Mouse (Mus musculus) C2C12 (cell line): ENCODE results near the gene Mdc1. TPM values are rescaled to one million over a fixed set of nuclear protein-coding genes. Genes with fewer than 3 reads are reported as not detected.

ENCODE experiments used
- H3K27me3 ChIP-seq: one replicate; pipeline ENCODE4 v1.6.1; 2011; ENCODE audit not compliant: control insufficient read depth, insufficient read depth, insufficient read length
- H3K36me3 ChIP-seq: one replicate; pipeline ENCODE4 v1.6.1; 2011; ENCODE audit not compliant: control insufficient read depth, insufficient read depth
- H3K4me3 ChIP-seq: one replicate; pipeline ENCODE4 v1.5.1; 2011; ENCODE audit warnings: mild to moderate bottlenecking, control low read depth; ENCODE audit not compliant: poor library complexity, insufficient read depth, severe bottlenecking
- H3K79me2 ChIP-seq: one replicate; pipeline ENCODE4 v1.6.1; 2011; ENCODE audit not compliant: control insufficient read depth, insufficient read depth
- H3K79me3 ChIP-seq: one replicate; pipeline ENCODE4 v1.6.1; 2011; ENCODE audit warnings: low read depth, control low read depth
- H3ac ChIP-seq: one replicate; pipeline ENCODE3; 2011; ENCODE audit warnings: low read depth; ENCODE audit not compliant: control insufficient read depth, insufficient read length
- CEBPB ChIP-seq: IDR thresholded peaks from one replicate; pipeline ENCODE4 v1.6.1; 2011; ENCODE audit warnings: low read depth, mild to moderate bottlenecking, control low read depth, moderate library complexity
- CTCF ChIP-seq: IDR thresholded peaks from one replicate; pipeline ENCODE4 v1.5.1; 2011; ENCODE audit not compliant: control insufficient read depth, insufficient read depth, insufficient read length
- FOSL1 ChIP-seq: IDR thresholded peaks from one replicate; pipeline ENCODE4 v1.8.0; 2011; ENCODE audit warnings: mild to moderate bottlenecking, low read length; ENCODE audit not compliant: poor library complexity, insufficient read depth, severe bottlenecking
- MAX ChIP-seq: IDR thresholded peaks from one replicate; pipeline ENCODE4 v1.6.1; 2011; ENCODE audit warnings: mild to moderate bottlenecking, control low read depth
- MYOD1 ChIP-seq: IDR thresholded peaks from one replicate; pipeline ENCODE4 v1.6.1; 2011; ENCODE audit warnings: low read depth; ENCODE audit not compliant: control insufficient read depth, insufficient read length
- MYOG ChIP-seq: IDR thresholded peaks from one replicate; pipeline ENCODE4 v1.6.1; 2011; ENCODE audit not compliant: control insufficient read depth, insufficient read length; ENCODE audit errors: extremely low read depth
- USF1 ChIP-seq: IDR thresholded peaks from one replicate; pipeline ENCODE4 v1.6.1; 2011; ENCODE audit warnings: low read depth, mild to moderate bottlenecking, control low read depth, moderate library complexity
- polyA plus RNA-seq: library from polyadenylated mRNA; unstranded; fragments of >200 nt; fragmentation: generic; extraction: Trizol; gene quantifications from one replicate; pipeline ENCODE4 v1.2.1, GENCODE M21; 2012; ENCODE audit warnings: missing spikeins

Gene Mdc1
- polyA plus RNA-seq, 1 experiment: 16.6 TPM

DNA sequence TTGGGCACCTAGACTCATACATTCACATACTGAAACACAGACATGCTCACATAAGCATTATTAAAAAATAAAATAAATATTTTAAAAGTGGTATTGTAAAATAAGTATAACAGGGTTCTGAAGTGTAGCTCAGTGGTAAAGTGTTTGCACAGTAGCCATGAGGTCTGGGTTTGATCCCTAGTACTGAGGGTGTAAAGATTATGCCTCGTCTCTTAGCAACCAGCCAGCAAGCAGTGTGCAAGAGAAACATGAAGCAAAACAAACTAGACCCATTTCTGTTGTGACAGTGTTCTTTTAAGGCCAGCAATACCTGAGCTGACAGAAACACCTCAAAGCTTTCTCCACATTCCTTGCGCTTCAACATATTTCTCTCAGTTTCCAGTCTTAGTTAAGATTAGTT is 40.4 kb upstream of the Mdc1 start:
- H3K27me3 ChIP-seq: no peaks in the 10 kb centered on the region
- H3ac ChIP-seq: no peak overlapping the region
- no peaks in the 10 kb centered on the region for H3K36me3 ChIP-seq
- H3K79me2 ChIP-seq: no peaks in the 10 kb centered on the region
- no peaks in the 10 kb centered on the region for H3K79me3 ChIP-seq
- TF ChIP-seq CEBPB: no peak
- no peak for TF ChIP-seq MYOG
- no peak for TF ChIP-seq CTCF
- no peak for TF ChIP-seq MAX
- no peak for TF ChIP-seq USF1
- TF ChIP-seq FOSL1: no peak
- TF ChIP-seq MYOD1: no peak
- H3K4me3 ChIP-seq: no peak overlapping the region

- Histone ChIP-seq H3K27me3 (no peaks in the 10 kb centered on the region), H3K4me3 (no peak overlapping the region), H3K79me3 (no peaks in the 10 kb centered on the region), H3K79me2 (no peaks in the 10 kb centered on the region), H3ac (no peak overlapping the region), H3K36me3 (no peaks in the 10 kb centered on the region)
- TF ChIP-seq MYOG (no peak), USF1 (no peak), MYOD1 (no peak), CEBPB (no peak), FOSL1 (no peak), CTCF (no peak), MAX (no peak)
Observed at GRCm38 (mm10) chr17:35803020-35803419, 38.3 kb upstream of the Mdc1 start.

- Histone ChIP-seq H3K79me2 (no peaks in the 10 kb centered on the region), H3K79me3 (no peaks in the 10 kb centered on the region), H3K36me3 (no peaks in the 10 kb centered on the region), H3K27me3 (no peaks in the 10 kb centered on the region), H3ac (no peak overlapping the region), H3K4me3 (no peak overlapping the region)
- TF ChIP-seq MYOD1 (no peak), MYOG (no peak), CEBPB (no peak), FOSL1 (no peak), MAX (no peak), CTCF (no peak), USF1 (no peak)
Observed at GRCm38 (mm10) chr17:35803858-35804399, 37.4 kb upstream of the Mdc1 start.

- Histone ChIP-seq H3ac (no peak overlapping the region), H3K79me3 (no peaks in the 10 kb centered on the region), H3K4me3 (no peak overlapping the region), H3K79me2 (no peaks in the 10 kb centered on the region), H3K27me3 (no peaks in the 10 kb centered on the region), H3K36me3 (no peaks in the 10 kb centered on the region)
- TF ChIP-seq FOSL1 (no peak), USF1 (no peak), MYOD1 (no peak), MAX (no peak), CEBPB (no peak), CTCF (no peak), MYOG (no peak)
Observed at GRCm38 (mm10) chr17:35808073-35808472, 33.2 kb upstream of the Mdc1 start.

- H3K79me3 ChIP-seq: no peaks in the 10 kb centered on the region
- no peaks in the 10 kb centered on the region for H3K36me3 ChIP-seq
- H3K4me3 ChIP-seq: no peak overlapping the region
- no peaks in the 10 kb centered on the region for H3K79me2 ChIP-seq
- no peaks in the 10 kb centered on the region for H3K27me3 ChIP-seq
- TF ChIP-seq MAX: no peak
- no peak for TF ChIP-seq CTCF
- TF ChIP-seq FOSL1: no peak
- no peak for TF ChIP-seq USF1
- no peak for TF ChIP-seq MYOG
- no peak for TF ChIP-seq CEBPB
- no peak for TF ChIP-seq MYOD1
- H3ac ChIP-seq: no peak overlapping the region
Observed at GRCm38 (mm10) chr17:35809395-35809794, 31.9 kb upstream of the Mdc1 start.

GRCm38 (mm10) chr17:35810900-35811648 is 30.2 kb upstream of the Mdc1 start:
- Histone ChIP-seq H3K79me2 (no peaks in the 10 kb centered on the region), H3K79me3 (no peaks in the 10 kb centered on the region), H3K4me3 (no peak overlapping the region), H3ac (no peak overlapping the region), H3K36me3 (no peaks in the 10 kb centered on the region), H3K27me3 (no peaks in the 10 kb centered on the region)
- no peak for TF ChIP-seq MAX
- TF ChIP-seq USF1: no peak
- no peak for TF ChIP-seq MYOG
- no peak for TF ChIP-seq CTCF
- no peak for TF ChIP-seq CEBPB
- TF ChIP-seq MYOD1: no peak
- no peak for TF ChIP-seq FOSL1
